In the genomic region with DNA sequence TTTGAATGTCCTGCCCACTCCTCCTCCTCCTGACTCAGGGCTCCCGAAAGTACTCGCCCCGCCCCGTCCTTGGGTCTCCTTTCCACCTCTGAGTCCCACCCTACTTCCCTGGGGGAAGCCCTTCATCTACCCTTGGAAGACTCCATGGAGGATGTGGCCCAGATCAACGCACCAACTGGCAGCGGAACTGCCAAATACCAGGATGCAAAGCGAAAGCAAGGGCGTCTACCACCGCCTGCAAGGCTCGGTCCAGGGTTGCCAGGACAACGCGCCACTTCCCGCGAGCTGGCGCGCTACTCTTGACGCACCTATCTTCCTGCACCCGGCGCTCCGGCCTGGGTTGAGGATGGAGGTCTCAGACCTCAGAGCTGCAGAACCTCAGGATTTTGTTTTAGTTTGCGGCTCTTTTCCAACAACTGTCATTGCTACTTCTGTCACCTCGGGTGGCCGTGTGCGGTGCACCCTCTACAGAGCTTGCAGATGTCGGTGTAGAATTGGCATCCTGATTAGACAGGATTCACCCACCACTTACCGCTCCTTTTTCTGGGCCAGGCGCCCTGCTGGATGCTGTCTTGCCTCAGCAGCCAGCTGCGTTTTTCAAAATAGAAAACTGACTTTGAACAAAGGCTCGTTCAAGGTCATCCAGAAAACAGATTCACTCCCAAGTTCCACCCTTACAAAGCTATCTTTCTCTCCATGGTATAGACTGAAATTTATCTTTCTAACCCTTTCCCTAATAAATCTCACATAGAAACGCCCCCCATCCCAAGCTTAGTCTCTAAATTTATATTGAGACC, we compare ENCODE assay signal across 8 mouse cellular contexts. TPM values are rescaled to one million over a fixed set of nuclear protein-coding genes. Genes with fewer than 3 reads are reported as not detected.
DNase-seq lines count a peak whose midpoint lies in the region; ATAC-seq and TF ChIP-seq lines count a peak whose summit lies in the region.

A gene (minus strand): TSS at position 747 of the 797 bp plus-strand sequence.

- H3K4me2 ChIP-seq in forebrain, embryonic 15.5 days (replicated peaks) = peak within 1 kb of the TSS; percentile 46
- peak within 1 kb of the TSS; percentile 61 for H3K4me2 ChIP-seq in lung, embryonic 14.5 days
- peak within 1 kb of the TSS; percentile 65 for H3K4me2 ChIP-seq in neural tube, embryonic 15.5 days

- no peak for TF ChIP-seq CTCF in MEL (IDR thresholded peaks at IDR 0.05 in 2 of 3, conservative IDR thresholded peaks at IDR 0.05 in 1 of 3; ENCODE audit: control insufficient read depth in 1 of 3, insufficient read depth in 1 of 3, low read depth in 2 of 3, low read length in 3 of 3, poor library complexity in 1 of 3, severe bottlenecking in 1 of 3)
- TF ChIP-seq CTCF in lung, embryonic 14.5 days (IDR thresholded peaks at IDR 0.05; ENCODE audit: low read depth) = no peak

- H3K4me3 ChIP-seq in MEL (ENCODE audit: control insufficient read depth in 1 of 2, insufficient read depth in 1 of 2, low read depth in 2 of 2, low read length in 2 of 2) = peak within 1 kb of the TSS; percentile 63 to 73
- H3K4me3 ChIP-seq in forebrain, embryonic 15.5 days = peak within 1 kb of the TSS; percentile 39
- H3K4me3 ChIP-seq in lung, embryonic 14.5 days (ENCODE audit: low read depth, low read length) = peak within 1 kb of the TSS; percentile 35
- peak within 1 kb of the TSS; percentile 42 for H3K4me3 ChIP-seq in neural tube, embryonic 15.5 days (replicated peaks)

- 4% methylated on average over 30 of the region's 30 CpGs for WGBS in forebrain, embryonic 15.5 days
- WGBS in lung, embryonic 14.5 days = 3% methylated on average over 30 of the region's 30 CpGs
- 4% methylated on average over 30 of the region's 30 CpGs for WGBS in neural tube, embryonic 15.5 days

- TF ChIP-seq POLR2A in MEL (IDR thresholded peaks at IDR 0.05; ENCODE audit: control insufficient read depth in 1 of 2, insufficient read depth in 1 of 2, low read depth in 1 of 2, low read length in 2 of 2, poor library complexity in 1 of 2) = peak in 1 of 2 experiments; percentile 54; a peak in 2 of 4 replicates

- peak within 1 kb of the TSS; percentile 66 for H3K9ac ChIP-seq in MEL (ENCODE audit: control insufficient read depth, low read depth, low read length, poor library complexity, severe bottlenecking)
- peak within 1 kb of the TSS; percentile 28; the same call in 1 of the 2 replicates for H3K9ac ChIP-seq in forebrain, embryonic 15.5 days (replicated peaks)
- H3K9ac ChIP-seq in lung, embryonic 14.5 days = 0 out of 2 replicates have a peak within 1 kb of the TSS, but pooled peaks have one; percentile 6
- H3K9ac ChIP-seq in neural tube, embryonic 15.5 days (replicated peaks) = peak within 1 kb of the TSS; percentile 42

- peak within 1 kb of the TSS; percentile 22; the same call in 1 of the 2 replicates for H3K27ac ChIP-seq in MEL (ENCODE audit: control insufficient read depth, low read depth, low read length)
- H3K27ac ChIP-seq in forebrain, embryonic 15.5 days (replicated peaks) = peak within 1 kb of the TSS; percentile 44; the same call in 1 of the 2 replicates
- H3K27ac ChIP-seq in lung, embryonic 14.5 days (ENCODE audit: low read depth) = no peak within 1 kb of the TSS
- H3K27ac ChIP-seq in neural tube, embryonic 15.5 days (replicated peaks) = peak within 1 kb of the TSS; percentile 71

- H3K36me3 ChIP-seq in MEL (ENCODE audit: control insufficient read depth in 1 of 2, insufficient read depth in 2 of 2, low read length in 2 of 2) = peaks cover 0 to 11% of the 10 kb centered on the region in 2 experiments; a peak in 2 of 4 replicates
- H3K36me3 ChIP-seq in forebrain, embryonic 15.5 days = no peaks in the 10 kb centered on the region
- H3K36me3 ChIP-seq in lung, embryonic 14.5 days (ENCODE audit: insufficient read depth) = no peaks in the 10 kb centered on the region
- H3K36me3 ChIP-seq in neural tube, embryonic 15.5 days = no peaks in the 10 kb centered on the region

- peak; percentile 89 for DNase-seq in MEL (ENCODE audit: low read depth, low spot score)
- DNase-seq in heart, postnatal 4 days = peak; percentile 58
- DNase-seq in layer of hippocampus, adult 8-10 months (ENCODE audit: low spot score in 2 of 2) = peak; percentile 90
- DNase-seq in lung, embryonic 14.5 days = peak; percentile 72
- DNase-seq in thymus, postnatal 14 days = peak; percentile 76

- TF ChIP-seq RAD21 in MEL (IDR thresholded peaks at IDR 0.05; ENCODE audit: low read depth, low read length) = no peak

- peak; percentile 76 for ATAC-seq in cerebellum, adult (ENCODE audit: insufficient number of reproducible peaks, low FRiP score, low TSS enrichment)
- ATAC-seq in forebrain, embryonic 15.5 days (replicated peaks) = peak; percentile 89
- peak; percentile 59; the same call in 1 of the 2 replicates for ATAC-seq in lung, embryonic 14.5 days (ENCODE audit: insufficient read depth)
- peak; percentile 86 for ATAC-seq in neural tube, embryonic 15.5 days (ENCODE audit: low FRiP score)

- no peak for TF ChIP-seq EP300 in MEL (IDR thresholded peaks at IDR 0.05; ENCODE audit: low read depth in 1 of 2, low read length in 2 of 2)

- peaks cover 0 to 17% of the 10 kb centered on the region in 2 experiments; a peak in 1 of 4 replicates for H3K4me1 ChIP-seq in MEL (ENCODE audit: control insufficient read depth in 1 of 2, insufficient read depth in 2 of 2, low read length in 2 of 2)
- H3K4me1 ChIP-seq in forebrain, embryonic 15.5 days = peaks cover 11% of the 10 kb centered on the region
- H3K4me1 ChIP-seq in lung, embryonic 14.5 days (ENCODE audit: insufficient read depth) = no peaks in the 10 kb centered on the region
- H3K4me1 ChIP-seq in neural tube, embryonic 15.5 days = peaks cover 10% of the 10 kb centered on the region; the same call in 1 of the 2 replicates

- no peaks in the 10 kb centered on the region for H3K9me3 ChIP-seq in MEL (replicated peaks; ENCODE audit: insufficient read depth, low read length)
- H3K9me3 ChIP-seq in forebrain, embryonic 15.5 days = no peaks in the 10 kb centered on the region
- H3K9me3 ChIP-seq in lung, embryonic 14.5 days (ENCODE audit: low read depth, low read length) = no peaks in the 10 kb centered on the region
- H3K9me3 ChIP-seq in neural tube, embryonic 15.5 days (replicated peaks) = no peaks in the 10 kb centered on the region

- H3K79me2 ChIP-seq in MEL (ENCODE audit: control insufficient read depth, insufficient read depth, low read length, poor library complexity) = no peaks in the 10 kb centered on the region; the same call in 1 of the 2 replicates

- no peaks in the 10 kb centered on the region for H3K27me3 ChIP-seq in MEL (ENCODE audit: control insufficient read depth in 1 of 2, insufficient read depth in 2 of 2, low read length in 2 of 2)
- no peaks in the 10 kb centered on the region for H3K27me3 ChIP-seq in forebrain, embryonic 15.5 days
- peaks cover 8% of the 10 kb centered on the region; the same call in 1 of the 2 replicates for H3K27me3 ChIP-seq in lung, embryonic 14.5 days (ENCODE audit: insufficient read depth, low read length)
- 0 out of 2 replicates have a peak, but pooled peaks cover 2% of the 10 kb centered on the region for H3K27me3 ChIP-seq in neural tube, embryonic 15.5 days (replicated peaks)

TF ChIP-seq in MEL, 35 proteins besides CTCF, POLR2A, EP300 and RAD21:
- TF ChIP-seq SIN3A (IDR thresholded peaks at IDR 0.05; ENCODE audit: low read length) (peak; percentile 67; the same call in 1 of the 2 replicates), ZKSCAN1 (IDR thresholded peaks at IDR 0.05; ENCODE audit: low read depth, low read length) (no peak), BHLHE40 (IDR thresholded peaks at IDR 0.05; ENCODE audit: borderline replicate concordance, low read depth, low read length) (no peak), MEF2A (IDR thresholded peaks at IDR 0.05; ENCODE audit: extremely low read depth, insufficient replicate concordance, low read depth, low read length, poor library complexity, severe bottlenecking) (no peak), E2F4 (IDR thresholded peaks at IDR 0.05; ENCODE audit: borderline replicate concordance, low read depth, low read length) (0 out of 2 replicates have a peak, but pooled peaks have one; percentile 32), MXI1 (IDR thresholded peaks at IDR 0.05; ENCODE audit: low read depth, low read length) (peak; percentile 64), MAX (IDR thresholded peaks at IDR 0.05; ENCODE audit: low read length) (no peak), TBP (IDR thresholded peaks at IDR 0.05; ENCODE audit: low read depth, low read length) (0 out of 2 replicates have a peak, but pooled peaks have one; percentile 18), MYC (IDR thresholded peaks at IDR 0.05; ENCODE audit: low read depth, low read length) (no peak), HCFC1 (IDR thresholded peaks at IDR 0.05; ENCODE audit: low read depth, low read length) (peak; percentile 58; the same call in 1 of the 2 replicates), ZNF384 (IDR thresholded peaks at IDR 0.05; ENCODE audit: low read depth, low read length) (no peak), ELF1 (IDR thresholded peaks at IDR 0.05; ENCODE audit: low read depth, low read length) (peak; percentile 67), NELFE (IDR thresholded peaks at IDR 0.05; ENCODE audit: low read depth, low read length) (peak; percentile 56)

RNA-seq across cellular contexts. Expression of the gene that starts here (rescaled TPM):
- 1.4 and 1.5 TPM in 2 replicates for total RNA-seq in MEL (2012; rRNA removed)
- polyA plus RNA-seq in MEL (2012; ENCODE audit: insufficient read depth in 1 of 2, insufficient read length in 2 of 2, low read depth in 1 of 2, low replicate concordance in 2 of 2, missing spikeins in 1 of 2) = 100 to 1,000 TPM in 1 of 2 experiments, 1 to 10 TPM in 1; 2.5 to 149 TPM
- polyA plus RNA-seq in forebrain, embryonic 15.5 days (2015; fragmentation: Nextera tagmentation; extraction: Ambion mirVana) = 1.4 and 1.7 TPM in 2 replicates
- total RNA-seq in heart, postnatal 4 days (2021) = under 1 TPM; 0.71 to 0.92 TPM
- total RNA-seq in layer of hippocampus, adult 8-10 months (2022) = 1 to 10 TPM; 5.0 to 7.8 (median 5.9) TPM
- polyA plus RNA-seq in lung, embryonic 14.5 days (2014; fragmentation: Nextera tagmentation; extraction: Ambion mirVana) = 0.43 and 0.61 TPM in 2 replicates
- polyA plus RNA-seq in neural tube, embryonic 15.5 days (2015; fragmentation: Nextera tagmentation; extraction: Ambion mirVana) = 2.1 and 2.9 TPM in 2 replicates

Comparison
In these comparisons a context has a peak if more than half of its experiments do, and no peak if none do; other contexts are left out.
1. Peak in DNase-seq in heart, postnatal 4 days; RNA of the gene not detected or under 1 TPM.
2. Peak in DNase-seq, ATAC-seq, H3K4me3 ChIP-seq, H3K9ac ChIP-seq and H3K4me2 ChIP-seq in lung, embryonic 14.5 days; RNA of the gene not detected or under 1 TPM.
3. H3K9ac ChIP-seq: peak in every context shown above with its lines; median percentile 66 in MEL; 42 in neural tube, embryonic 15.5 days; 28 in forebrain, embryonic 15.5 days; 6 in lung, embryonic 14.5 days.